Mouse (Mus musculus) gastrocnemius, adult 2 months (tissue): ENCODE measurements around the gene Zswim1. TPM values are rescaled to one million over a fixed set of nuclear protein-coding genes. Genes with fewer than 3 reads are reported as not detected.
"Not testable (repeated sequence)": the region's sequence is repeated elsewhere in the genome, so short reads cannot be mapped to it uniquely, and the experiment has no call there.

Source experiments
- DNase-seq: peaks from one replicate; pipeline ENCODE4 v3.0.0; 2022
- H3K27ac ChIP-seq: fragments of 200-600 bp; 2 replicates; pipeline ENCODE4 v1.8.1; 2022; ENCODE audit warnings: mild to moderate bottlenecking
- H3K4me3 ChIP-seq: fragments of 200-600 bp; 2 replicates; pipeline ENCODE4 v1.8.1; 2022; ENCODE audit warnings: mild to moderate bottlenecking, moderate library complexity
- CTCF ChIP-seq: fragments of 200-600 bp; IDR thresholded peaks from 2 replicates; pipeline ENCODE4 v1.8.1; 2022; ENCODE audit warnings: antibody characterized with exemption, mild to moderate bottlenecking, moderate library complexity
- intact Hi-C: fragments of 180-260 bp; cut with DNase I; formaldehyde crosslinking; loops from one replicate; pipeline ENCODE4 v1.15.1; 2025
- total RNA-seq, 2 experiments: library from RNA; stranded (reverse); gene quantifications; 2 replicates each; pipeline ENCODE4 v1.2.3; 2021

The Zswim1 gene
- total RNA-seq, 2 experiments from 2014 or later: 4.6 to 4.9 TPM

DNA sequence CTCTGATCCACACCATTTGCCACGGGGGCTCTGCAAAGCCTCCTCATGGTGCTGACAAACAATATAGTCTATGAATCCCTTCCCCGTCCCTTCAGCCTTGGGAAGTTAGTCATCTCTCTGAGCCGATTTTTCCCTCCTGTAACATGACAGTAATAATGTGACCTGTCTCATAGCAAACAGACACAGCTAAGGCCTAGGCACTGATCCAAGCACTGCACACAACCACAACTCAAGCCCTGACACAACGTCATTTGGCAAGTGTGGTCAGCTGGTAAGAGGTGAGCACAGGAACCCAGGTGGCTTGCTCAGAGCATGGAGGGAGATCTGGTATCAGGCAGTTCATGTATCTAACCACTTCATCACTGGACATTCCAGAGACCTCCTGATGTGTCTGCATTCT lies 26.6 kb upstream of the Zswim1 start:
- Histone ChIP-seq H3K27ac (no peak overlapping the region), H3K4me3 (no peak overlapping the region)
- intact Hi-C loops: loop anchor here (5.0 kb wide), 1 partner anchor 44 kb away; no protein-coding TSS in a partner anchor
- TF ChIP-seq CTCF: no peak
- DNase-seq: no peak

DNA sequence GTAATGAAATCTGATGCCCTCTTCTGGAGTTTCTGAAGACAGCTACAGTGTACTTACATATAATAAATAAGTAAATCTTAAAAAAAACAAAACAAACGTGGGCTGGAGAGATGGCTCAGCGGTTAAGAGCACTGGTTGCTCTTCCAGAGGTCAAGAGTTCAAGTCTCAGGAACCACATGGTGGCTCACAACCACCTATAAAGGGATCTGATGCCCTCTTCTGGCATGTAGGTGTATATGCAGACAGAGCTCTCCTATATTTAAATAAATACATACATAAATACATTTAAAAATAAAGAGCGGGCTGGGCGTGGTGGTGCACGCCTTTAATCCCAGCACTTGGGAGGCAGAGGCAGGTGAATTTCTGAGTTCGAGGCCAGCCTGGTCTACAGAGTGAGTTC lies 23.9 kb upstream of the Zswim1 start:
- H3K27ac ChIP-seq, H3K4me3 ChIP-seq, DNase-seq: not testable (repeated sequence)
- peak; percentile 57 for TF ChIP-seq CTCF
- intact Hi-C loops: loop anchor here (2.0 to 5.0 kb wide), 2 partner anchors 46 to 120 kb away; no protein-coding TSS in a partner anchor

DNA sequence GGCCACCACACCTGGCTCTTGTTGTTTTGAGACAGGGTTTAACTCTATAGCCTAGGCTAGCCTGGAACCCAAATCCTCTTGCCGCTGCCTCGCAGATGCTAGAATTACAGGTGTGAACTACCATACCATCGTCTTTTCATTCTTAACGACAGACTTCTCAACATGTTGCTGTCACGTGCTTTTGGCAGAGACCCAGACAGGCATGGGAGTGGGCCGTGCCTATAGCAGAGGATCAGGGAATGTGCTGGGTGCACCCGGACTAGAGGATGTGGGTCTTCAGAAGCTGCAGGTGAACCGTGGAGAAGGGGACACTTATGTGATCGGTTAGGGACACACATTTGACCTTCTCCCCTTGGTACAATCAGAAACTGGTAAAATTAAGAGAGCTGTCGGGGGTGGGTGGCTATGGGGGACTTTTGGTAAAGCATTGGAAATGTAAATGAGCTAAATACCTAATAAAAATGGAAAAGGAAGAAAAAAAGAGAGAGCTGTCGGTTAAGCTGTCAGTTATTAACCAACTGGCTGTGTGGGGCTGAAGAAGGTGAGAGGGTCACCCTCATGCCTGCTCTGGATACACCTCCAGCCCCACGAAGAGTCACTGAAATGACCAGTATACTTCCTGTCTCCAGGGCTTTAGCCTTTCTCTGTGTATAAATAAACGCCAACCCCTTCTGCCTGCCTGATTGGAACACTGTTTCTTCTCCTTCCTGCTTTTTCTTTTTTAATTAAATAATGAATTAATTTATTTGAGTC lies 22.1 kb upstream of the Zswim1 start:
- no peak for TF ChIP-seq CTCF
- Histone ChIP-seq H3K27ac (no peak overlapping the region), H3K4me3 (no peak overlapping the region)
- no peak for DNase-seq
- intact Hi-C loops: no loop called here

DNA sequence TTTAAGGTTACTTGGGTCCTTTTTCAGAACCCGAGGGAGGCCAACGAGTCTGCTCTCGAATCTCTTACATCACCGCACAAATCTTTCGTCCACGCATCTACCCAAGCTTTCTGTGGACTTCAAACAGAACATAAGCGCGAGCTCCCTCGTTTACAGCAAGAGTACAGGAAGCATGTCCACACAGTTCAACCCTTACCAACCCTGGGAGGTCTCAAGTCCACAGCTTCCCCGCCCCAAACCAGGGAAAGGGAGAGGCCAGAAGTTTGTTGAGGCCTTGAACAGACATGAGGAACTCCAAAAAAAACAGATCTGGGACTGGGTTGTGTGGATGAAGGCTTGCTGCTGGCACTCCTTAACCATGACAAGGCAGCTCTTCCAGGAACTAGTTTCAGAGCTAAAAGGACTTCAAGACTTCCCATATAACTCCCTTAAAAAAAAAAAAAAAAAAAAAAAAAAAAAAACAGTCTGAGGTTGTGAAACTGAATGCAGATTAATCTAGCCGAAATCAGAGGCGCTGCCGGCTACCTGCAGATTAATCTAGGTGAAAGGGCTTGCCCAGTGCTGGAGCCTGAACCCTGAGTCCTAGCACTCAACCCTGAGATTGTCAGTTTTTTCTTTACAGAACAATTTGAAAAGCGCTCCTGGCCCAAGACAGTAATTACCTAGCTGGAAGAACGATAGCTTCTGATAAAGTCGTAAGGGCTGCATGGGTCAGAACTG lies 19.1 kb upstream of the Zswim1 start:
- peak overlapping the region; percentile 32; the same call in 1 of the 2 replicates for H3K27ac ChIP-seq
- DNase-seq: no peak
- intact Hi-C loops: no loop called here
- no peak overlapping the region for H3K4me3 ChIP-seq
- no peak for TF ChIP-seq CTCF

DNA sequence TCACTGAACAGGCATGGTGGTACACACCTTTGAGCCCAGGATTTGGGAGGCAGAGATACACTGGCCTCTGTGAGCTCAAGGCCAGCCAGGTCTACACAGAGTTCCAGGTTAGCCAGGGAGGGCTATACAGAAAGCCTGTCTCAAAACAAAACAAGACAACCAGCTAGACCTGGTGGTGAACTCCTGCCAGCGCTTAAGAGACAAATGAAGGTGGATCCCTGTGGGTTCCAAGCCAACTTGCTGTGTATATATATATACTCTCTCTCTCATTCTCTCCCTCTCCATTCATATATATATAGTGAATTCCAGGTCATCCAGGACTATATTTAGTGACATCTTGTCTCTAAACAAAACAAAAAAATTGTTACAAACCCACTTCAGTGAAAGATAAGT lies 18.6 kb upstream of the Zswim1 start:
- H3K27ac ChIP-seq: peak overlapping the region; percentile 32; the same call in 1 of the 2 replicates
- H3K4me3 ChIP-seq: peak overlapping the region; percentile 90
- intact Hi-C loops: no loop called here
- no peak for TF ChIP-seq CTCF
- DNase-seq: no peak

DNA sequence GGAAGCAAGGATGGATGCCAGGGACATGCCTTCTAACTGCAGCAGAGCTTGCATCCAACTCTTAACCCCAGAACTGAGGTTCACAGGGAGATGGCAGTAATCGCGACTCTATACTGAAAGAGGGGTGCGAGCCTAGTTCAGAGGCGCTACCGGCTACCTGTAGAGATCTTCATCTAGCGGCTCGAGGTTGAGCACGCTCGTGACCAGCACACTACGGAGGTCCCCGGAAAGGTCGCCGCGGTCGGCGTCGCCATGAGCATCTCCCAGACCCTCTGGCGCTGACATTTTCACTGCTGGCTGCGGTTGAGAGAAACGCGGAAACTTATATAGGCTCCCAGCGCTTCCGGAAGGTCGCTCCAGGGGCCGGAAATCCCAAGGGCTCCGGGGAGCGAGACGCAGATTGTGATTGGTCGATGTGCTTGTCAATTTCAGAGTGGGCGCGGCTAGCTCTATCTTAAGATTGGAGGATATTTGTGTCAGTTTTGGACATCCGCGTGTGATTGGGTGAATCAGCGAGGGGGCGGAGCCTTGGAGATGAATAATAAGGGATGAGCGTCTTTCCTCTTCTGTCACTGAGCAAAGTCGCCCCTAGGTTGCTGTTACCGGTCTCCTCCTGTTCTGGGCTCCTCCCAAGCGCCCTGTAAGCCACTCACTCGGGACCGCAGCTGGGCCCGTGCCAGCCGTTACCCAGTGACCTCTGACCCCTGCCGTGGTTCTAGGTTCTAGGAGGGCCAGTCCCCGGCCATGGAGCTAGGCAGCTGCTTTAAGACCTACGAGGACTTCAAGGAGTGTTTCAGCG lies 17.8 kb upstream of the Zswim1 start, which contains the start of the genes Acot8 and Zswim3:
Gene Acot8 (minus strand): TSS at position 350 of the 799 bp plus-strand sequence.
Gene Zswim3 (plus strand): TSS at position 566 of the 799 bp plus-strand sequence.
- H3K4me3 ChIP-seq: peak within 1 kb of the TSS; percentile 90
- peak; percentile 95 for DNase-seq
- intact Hi-C loops: no loop called here
- peak within 1 kb of the TSS; percentile 88 for H3K27ac ChIP-seq
- no peak for TF ChIP-seq CTCF

DNA sequence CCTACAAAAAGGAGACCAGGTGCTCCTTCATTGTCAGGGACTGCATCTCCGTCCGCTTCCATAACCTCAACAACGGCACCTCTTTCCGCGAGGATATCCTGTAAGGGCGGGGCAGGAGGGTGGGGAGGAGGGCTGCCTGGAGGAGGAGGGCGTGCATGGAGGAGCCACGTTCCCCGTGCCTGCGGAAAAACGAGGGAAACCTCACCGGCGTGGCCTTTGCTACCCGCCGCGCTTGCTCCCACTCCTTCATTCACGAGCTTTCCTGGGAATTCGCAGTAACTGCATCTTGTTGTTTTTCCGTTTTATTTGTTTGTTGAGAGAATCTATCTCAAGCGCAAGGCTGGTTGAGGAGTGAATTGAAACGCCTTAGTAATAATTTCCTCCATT lies 17.2 kb upstream of the Zswim1 start:
- intact Hi-C loops: no loop called here
- peak overlapping the region; percentile 90 for H3K4me3 ChIP-seq
- no peak for TF ChIP-seq CTCF
- peak overlapping the region; percentile 88 for H3K27ac ChIP-seq
- DNase-seq: no peak

DNA sequence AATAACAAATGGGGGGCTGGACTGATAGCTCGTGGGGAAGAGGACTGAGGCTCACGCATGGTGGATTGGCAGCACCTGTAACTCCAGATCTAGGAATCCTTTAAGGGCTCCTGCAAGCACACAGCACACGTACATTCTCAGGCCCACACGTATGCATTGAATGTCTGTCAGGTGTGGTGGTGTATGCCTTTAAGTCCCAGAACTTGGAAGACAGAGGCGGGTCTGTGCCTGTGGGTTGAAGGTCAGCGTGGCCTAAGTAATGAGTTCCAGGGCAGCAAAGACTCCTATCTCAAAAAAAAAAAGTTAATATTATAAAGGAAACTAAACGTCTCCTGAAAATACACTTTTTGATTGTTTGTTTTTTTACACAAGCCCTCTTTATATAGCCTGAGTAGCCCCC lies 15.9 kb upstream of the Zswim1 start:
- intact Hi-C loops: loop anchor here (2.0 kb wide), 1 partner anchor 16 kb away; the partner anchor contains the start of gene Zswim1
- no peak overlapping the region for H3K4me3 ChIP-seq

DNA sequence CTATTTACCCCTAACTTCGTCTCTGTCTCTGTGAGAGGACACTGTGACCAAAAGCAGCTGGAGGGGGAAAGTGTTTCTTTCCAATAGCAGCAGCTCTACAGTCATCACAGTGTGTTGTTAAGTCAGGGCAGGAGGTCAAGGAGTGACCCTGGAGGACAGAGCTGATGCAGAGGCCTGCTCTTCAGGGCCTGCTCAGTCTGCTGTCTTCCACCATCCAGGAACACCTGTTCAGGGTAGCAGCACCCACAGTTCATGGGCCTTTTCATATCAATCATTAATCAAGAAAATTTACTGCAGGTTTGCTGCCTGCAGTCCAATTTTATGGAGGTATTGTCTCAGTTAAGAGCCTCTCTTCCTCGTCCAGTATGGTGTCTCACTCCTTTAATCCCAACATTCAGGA lies 8.9 kb upstream of the Zswim1 start:
- no peak overlapping the region for H3K4me3 ChIP-seq
- no peak for TF ChIP-seq CTCF
- H3K27ac ChIP-seq: no peak overlapping the region
- no peak for DNase-seq
- intact Hi-C loops: no loop called here

More for the DNA sequence above, 15.9 kb upstream of the Zswim1 start:
- TF ChIP-seq CTCF: no peak
- DNase-seq: no peak
- no peak overlapping the region for H3K27ac ChIP-seq

DNA sequence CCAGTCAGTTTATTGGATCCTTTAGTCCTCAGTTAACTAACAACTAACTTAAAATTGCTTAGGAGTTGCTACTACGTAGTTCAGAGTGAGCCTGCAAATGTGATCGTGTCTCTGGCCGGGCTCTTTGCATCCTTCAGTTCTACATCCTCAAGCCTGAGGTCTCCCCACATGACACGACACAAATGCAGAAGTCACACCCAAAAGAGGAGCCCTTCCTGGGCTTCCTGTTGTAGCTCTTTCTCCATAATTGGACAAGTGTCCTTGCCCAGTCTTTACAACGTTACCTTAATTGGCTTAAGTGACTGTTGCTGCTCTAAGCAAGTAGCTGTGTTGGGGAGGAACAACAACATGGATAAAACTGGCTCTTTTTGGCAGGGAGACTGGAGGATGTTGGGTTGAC lies 7.1 kb upstream of the Zswim1 start:
- Histone ChIP-seq H3K27ac (no peak overlapping the region), H3K4me3 (no peak overlapping the region)
- TF ChIP-seq CTCF: no peak
- DNase-seq: no peak
- intact Hi-C loops: no loop called here

DNA sequence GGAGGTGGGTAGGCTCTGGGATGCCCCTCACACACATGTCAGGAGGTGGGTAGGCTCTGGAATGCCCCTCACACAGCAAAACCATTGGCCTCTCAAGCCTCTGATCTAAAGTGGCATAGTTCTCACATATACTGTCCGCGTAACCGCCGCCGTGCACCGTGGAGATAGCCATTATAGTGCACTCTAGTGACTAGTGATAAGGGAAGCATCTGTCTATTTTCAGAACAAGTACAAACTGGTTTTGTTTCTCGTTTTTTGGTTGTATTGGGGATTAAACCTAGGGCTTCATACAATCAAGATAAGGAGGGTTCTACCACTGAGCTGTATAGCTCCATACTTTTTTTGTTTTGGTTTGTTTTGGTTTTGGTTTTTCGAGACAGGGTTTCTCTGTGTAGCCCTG lies 6.7 kb upstream of the Zswim1 start:
- no peak for TF ChIP-seq CTCF
- DNase-seq: no peak
- H3K4me3 ChIP-seq: no peak overlapping the region
- intact Hi-C loops: no loop called here
- no peak overlapping the region for H3K27ac ChIP-seq

DNA sequence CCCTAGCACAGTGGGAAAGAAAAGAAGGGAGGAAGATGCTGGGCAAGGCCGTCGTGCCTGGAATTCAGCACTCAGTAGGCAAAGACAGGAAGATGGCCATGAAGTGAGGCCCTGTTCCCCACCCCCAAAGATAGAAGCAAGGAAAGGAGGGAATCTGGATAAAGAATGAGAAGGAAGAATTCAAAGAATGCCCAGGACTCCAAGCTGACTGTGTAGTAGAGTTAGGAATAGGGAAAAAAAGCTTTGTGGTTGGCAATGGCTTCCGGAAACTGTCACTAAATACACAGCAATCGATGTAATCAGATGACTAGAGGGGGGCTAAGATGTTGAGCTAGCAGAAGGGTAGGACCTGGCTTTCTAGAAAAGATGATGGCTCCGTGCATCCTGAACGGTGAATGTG lies 5.3 kb upstream of the Zswim1 start:
- no peak overlapping the region for H3K27ac ChIP-seq

More for the DNA sequence above, 5.3 kb upstream of the Zswim1 start:
- intact Hi-C loops: no loop called here
- no peak for DNase-seq
- no peak overlapping the region for H3K4me3 ChIP-seq
- TF ChIP-seq CTCF: no peak
